Mouse (Mus musculus) heart, postnatal 0 days (tissue): ENCODE data around the gene Lancl3. TPM values are rescaled to one million over a fixed set of nuclear protein-coding genes. Genes with fewer than 3 reads are reported as not detected.
A peak's percentile ranks its signal among the peaks of the same experiment; 100 is the strongest.
"Not testable (repeated sequence)": the region's sequence is repeated elsewhere in the genome, so short reads cannot be mapped to it uniquely, and the experiment has no call there.

ENCODE experiments used
- ATAC-seq: fragments of 200-750 bp; cut with Nextera tagmentation; 2 replicates; pipeline ENCODE4 v1.8.0; 2017; ENCODE audit warnings: low read depth, moderate number of reproducible peaks, moderate library complexity; ENCODE audit not compliant: insufficient read depth
- DNase-seq: peaks from one replicate; pipeline ENCODE4 v3.0.0-alpha.2; 2016; ENCODE audit warnings: low spot score
- H3K27ac ChIP-seq: fragments of 300-500 bp; sonication (generic); 2 replicates; pipeline ENCODE4 v1.5.1; 2014; ENCODE audit warnings: low read depth, mild to moderate bottlenecking
- H3K27me3 ChIP-seq: fragments of 300-500 bp; sonication (generic); 2 replicates; pipeline ENCODE4 v1.6.1; 2014; ENCODE audit warnings: low read length, mixed read lengths; ENCODE audit not compliant: control insufficient read depth, insufficient read depth
- H3K36me3 ChIP-seq: fragments of 300-500 bp; sonication (generic); replicated peaks from 2 replicates; pipeline ENCODE4 v1.6.1; 2014; ENCODE audit warnings: low read length, mixed read lengths; ENCODE audit not compliant: control insufficient read depth, insufficient read depth
- H3K4me1 ChIP-seq: fragments of 300-500 bp; sonication (generic); 2 replicates; pipeline ENCODE4 v1.6.1; 2014; ENCODE audit warnings: antibody characterized with exemption; ENCODE audit not compliant: control insufficient read depth, insufficient read depth
- H3K4me2 ChIP-seq: fragments of 300-500 bp; sonication (generic); 2 replicates; pipeline ENCODE4 v1.6.1; 2014; ENCODE audit warnings: low read depth, mild to moderate bottlenecking, low read length, moderate library complexity
- H3K4me3 ChIP-seq: fragments of 300-500 bp; sonication (generic); 2 replicates; pipeline ENCODE4 v1.5.1; 2014; ENCODE audit warnings: low read depth, low read length
- H3K9ac ChIP-seq: fragments of 300-500 bp; sonication (generic); replicated peaks from 2 replicates; pipeline ENCODE4 v1.6.1; 2014; ENCODE audit warnings: low read depth, low read length, mixed read lengths
- H3K9me3 ChIP-seq: fragments of 300-500 bp; sonication (generic); replicated peaks from 2 replicates; pipeline ENCODE4 v1.6.1; 2016; ENCODE audit warnings: low read length; ENCODE audit not compliant: control insufficient read depth
- CTCF ChIP-seq: IDR thresholded peaks from 2 replicates; pipeline ENCODE4 v1.5.1; 2016; ENCODE audit warnings: antibody characterized with exemption, control low read depth, low read depth
- EP300 ChIP-seq: IDR thresholded peaks from 2 replicates; pipeline ENCODE4 v1.6.1; 2016; ENCODE audit warnings: antibody characterized with exemption, low read depth
- WGBS: fragments of 180-500 bp; shearing (Covaris S2); extraction: QIAGEN DNeasy Blood & Tissue Kit; methylation state at CpG from one replicate; pipeline ENCODE4 v1.1.7; 2014; 5-methylcytosine and 5-hydroxymethylcytosine counted together
- polyA plus RNA-seq: library from polyadenylated mRNA; unstranded; fragments of >200 nt; fragmentation: Nextera tagmentation; extraction: Ambion mirVana; gene quantifications from 2 replicates; pipeline ENCODE4 v1.2.1, GENCODE M21; 2015
- total RNA-seq: library from RNA; depleted of rRNA; stranded (reverse); fragments of >200 nt; gene quantifications from 2 replicates; pipeline ENCODE4 v1.2.3, GENCODE M21; 2014; ENCODE audit warnings: low replicate concordance

Lancl3 gene
- total and polyA plus RNA-seq, 2 experiments from 2014 or later = 1.5 to 6.1 TPM

GRCm38 (mm10) chrX:9271112-9271511 is 71.4 kb downstream of the Lancl3 start:
- H3K27ac ChIP-seq = peak overlapping the region; percentile 81
- 35% methylated on average over 3 of the region's 3 CpGs for WGBS

GRCm38 (mm10) chrX:9271947-9272459 is 72.3 kb downstream of the Lancl3 start:
- Histone ChIP-seq H3K4me2 (peak overlapping the region; percentile 61), H3K27ac (peak overlapping the region; percentile 81), H3K9ac (no peak overlapping the region; the same call in 1 of the 2 replicates), H3K9me3 (no peaks in the 10 kb centered on the region), H3K4me1 (no peaks in the 10 kb centered on the region), H3K4me3 (peak overlapping the region; percentile 68), H3K36me3 (no peaks in the 10 kb centered on the region), H3K27me3 (no peaks in the 10 kb centered on the region)
- 23% methylated on average over 8 of the region's 8 CpGs for WGBS
- DNase-seq (no peak), ATAC-seq (0 out of 2 replicates have a peak, but pooled peaks have one; percentile 3)
- TF ChIP-seq EP300 (no peak), CTCF (no peak)

More at GRCm38 (mm10) chrX:9271112-9271511, 71.4 kb downstream of the Lancl3 start:
- TF ChIP-seq CTCF (no peak), EP300 (no peak)
- Histone ChIP-seq H3K4me3 (no peak overlapping the region), H3K4me2 (no peak overlapping the region), H3K36me3 (no peaks in the 10 kb centered on the region), H3K4me1 (no peaks in the 10 kb centered on the region), H3K9ac (no peak overlapping the region), H3K9me3 (no peaks in the 10 kb centered on the region), H3K27me3 (no peaks in the 10 kb centered on the region)
- ATAC-seq = no peak; the same call in 1 of the 2 replicates
- peak; percentile 30 for DNase-seq

- Histone ChIP-seq H3K27me3 (no peaks in the 10 kb centered on the region), H3K36me3 (no peaks in the 10 kb centered on the region), H3K4me3 (peak within 1 kb of the TSS; percentile 68), H3K9ac (peak within 1 kb of the TSS; percentile 56), H3K4me2 (peak within 1 kb of the TSS; percentile 61), H3K4me1 (no peaks in the 10 kb centered on the region), H3K9me3 (no peaks in the 10 kb centered on the region), H3K27ac (peak within 1 kb of the TSS; percentile 81)
- 9% methylated on average over 21 of the region's 94 CpGs for WGBS
- TF ChIP-seq EP300 = no peak
- TF ChIP-seq CTCF = no peak
- DNase-seq (no peak), ATAC-seq (peak; percentile 87)
These were observed 73.0 kb downstream of the Lancl3 start, which contains the start of gene Xk for GRCm38 (mm10) chrX:9272460-9273361. Gene Xk, plus strand, starts transcription at chrX:9272756.

- DNase-seq (no peak), ATAC-seq (no peak)
- Histone ChIP-seq H3K9me3 (no peaks in the 10 kb centered on the region), H3K9ac (peak overlapping the region; percentile 56), H3K36me3 (no peaks in the 10 kb centered on the region), H3K27ac (peak overlapping the region; percentile 81), H3K4me1 (no peaks in the 10 kb centered on the region), H3K4me3 (peak overlapping the region; percentile 68), H3K4me2 (peak overlapping the region; percentile 61), H3K27me3 (no peaks in the 10 kb centered on the region)
- TF ChIP-seq EP300 = no peak
- no peak for TF ChIP-seq CTCF
- WGBS = 57% methylated on average over 12 of the region's 12 CpGs
These were observed 73.8 kb downstream of the Lancl3 start for GRCm38 (mm10) chrX:9273377-9274002.

GRCm38 (mm10) chrX:9274321-9274720 is 74.6 kb downstream of the Lancl3 start:
- no peaks in the 10 kb centered on the region for H3K4me1 ChIP-seq
- no peaks in the 10 kb centered on the region for H3K36me3 ChIP-seq
- ATAC-seq (no peak), DNase-seq (no peak)
- H3K27ac ChIP-seq = no peak overlapping the region
- no peak overlapping the region for H3K4me2 ChIP-seq
- no peak for TF ChIP-seq EP300
- no peak for TF ChIP-seq CTCF
- no peaks in the 10 kb centered on the region for H3K9me3 ChIP-seq
- H3K4me3 ChIP-seq = no peak overlapping the region
- H3K27me3 ChIP-seq = no peaks in the 10 kb centered on the region
- 75% methylated on average over 8 of the region's 8 CpGs for WGBS
- H3K9ac ChIP-seq = no peak overlapping the region

GRCm38 (mm10) chrX:9283464-9283863 is 83.8 kb downstream of the Lancl3 start, which contains the start of gene H2al1m:
Gene H2al1m, plus strand, starts transcription at chrX:9283764.
- H3K36me3 ChIP-seq, H3K9ac ChIP-seq, H3K4me1 ChIP-seq, H3K27ac ChIP-seq, H3K9me3 ChIP-seq, DNase-seq, H3K4me3 ChIP-seq, ATAC-seq, H3K4me2 ChIP-seq, H3K27me3 ChIP-seq: not testable (repeated sequence)
- no CpG with 5 or more reads among the region's 1 CpGs for WGBS

GRCm38 (mm10) chrX:9293140-9293829 is 93.6 kb downstream of the Lancl3 start:
- H3K9ac ChIP-seq, H3K27me3 ChIP-seq, DNase-seq, H3K9me3 ChIP-seq, H3K4me3 ChIP-seq, ATAC-seq, H3K4me1 ChIP-seq, H3K4me2 ChIP-seq, H3K36me3 ChIP-seq, H3K27ac ChIP-seq: not testable (repeated sequence)
- 79% methylated on average over 3 of the region's 4 CpGs for WGBS
